Mouse (Mus musculus) embryo, embryonic 10.5 days (tissue): ENCODE data around the gene Osbpl10.

Source experiments
- DNase-seq: peaks from one replicate; pipeline ENCODE4 v3.0.0-alpha.2; 2015; ENCODE audit warnings: low spot score

Osbpl10 gene

GRCm38 (mm10) chr9:115273095-115273649 is 294.8 kb downstream of the Osbpl10 start:
- no peak for DNase-seq

- no peak for DNase-seq
Observed at GRCm38 (mm10) chr9:115274806-115275205, 296.4 kb downstream of the Osbpl10 start.

GRCm38 (mm10) chr9:115278641-115279040 is 300.3 kb downstream of the Osbpl10 start:
- no peak for DNase-seq
